Mouse (Mus musculus) kidney, adult 8-10 months (tissue): ENCODE measurements at regions not wholly inside any gene's neighbourhood (a gene's known extent, or its start where the extent isn't known, plus 50 kb on each side); places are given as distances from the start of the nearest gene placed in this dataset.

Source experiments
- DNase-seq, 2 experiments: peaks; one replicate each; pipeline ENCODE4 v3.0.0; 2022

DNA sequence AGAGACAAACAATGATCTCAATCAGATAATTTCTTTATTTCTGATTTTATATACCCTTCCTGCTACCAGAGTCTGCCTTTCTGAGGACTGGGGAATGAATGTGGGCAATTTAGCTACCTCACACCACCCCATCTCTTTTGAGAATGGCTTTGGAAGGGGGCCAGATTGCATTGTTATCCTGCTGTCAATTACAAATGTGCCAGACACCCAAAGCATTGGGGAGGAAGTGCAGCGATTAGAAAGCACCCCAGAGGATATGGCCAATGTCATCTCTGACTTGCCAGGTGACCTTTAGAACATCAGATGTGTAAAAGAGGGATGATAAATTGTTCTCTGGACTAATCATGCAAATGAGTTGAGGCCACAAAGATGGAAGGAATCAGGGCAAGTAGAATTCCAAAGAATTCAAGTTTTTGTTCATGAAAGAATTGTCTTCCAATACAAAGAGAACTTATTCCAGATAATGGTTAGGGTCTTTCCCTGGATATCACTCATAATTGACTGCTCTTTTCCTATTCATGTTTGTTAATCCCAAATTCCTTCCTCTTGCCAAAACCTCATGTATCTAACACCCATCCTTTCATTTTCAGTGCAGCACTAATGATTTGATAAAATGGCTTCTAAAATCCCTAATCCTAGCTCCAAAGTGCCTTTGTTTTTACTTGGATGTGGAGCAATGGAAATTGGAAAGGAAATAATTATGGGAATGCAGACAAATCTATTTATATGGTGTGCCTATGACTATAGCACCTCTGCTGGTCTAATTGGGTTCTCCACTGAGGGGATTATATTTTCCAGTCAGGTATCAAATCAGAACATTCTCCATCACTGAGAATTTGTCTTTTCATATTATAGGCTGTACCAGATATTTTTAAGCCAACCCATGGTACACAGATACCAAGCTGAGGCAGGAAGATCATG lies 89.1 kb upstream of the Chl1 start:
- DNase-seq = no peak

DNA sequence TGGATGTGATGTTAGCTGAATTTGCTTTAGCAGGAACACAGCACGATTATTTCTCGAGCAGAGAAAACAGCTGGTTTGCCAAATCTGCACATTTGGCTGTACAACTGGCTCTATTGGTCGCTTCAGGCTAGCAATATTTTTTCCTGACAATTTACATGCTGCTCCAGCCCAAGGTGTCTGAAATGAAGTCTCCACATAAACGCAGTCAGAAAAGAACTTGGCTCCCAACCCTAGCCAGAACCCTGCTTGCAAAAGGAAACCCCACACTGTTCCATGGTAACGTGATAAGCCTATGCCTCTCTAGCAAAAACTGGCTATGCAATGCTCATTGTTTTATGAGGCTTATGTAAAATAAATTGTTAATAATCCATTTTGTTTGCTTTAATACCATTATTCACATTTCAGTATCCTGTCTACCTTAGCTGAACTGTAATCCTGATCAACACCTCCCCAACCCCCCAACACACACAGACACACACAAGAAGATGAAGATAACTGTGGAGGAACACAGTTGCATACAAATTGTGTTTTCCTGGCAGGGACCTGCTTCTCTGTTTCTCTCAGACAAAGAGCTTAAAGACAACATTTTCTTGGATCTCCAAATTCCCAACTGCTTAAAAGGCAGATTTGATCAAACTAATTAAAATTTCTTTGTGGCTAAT lies 79.3 kb upstream of the Chl1 start:
- no peak for DNase-seq

DNA sequence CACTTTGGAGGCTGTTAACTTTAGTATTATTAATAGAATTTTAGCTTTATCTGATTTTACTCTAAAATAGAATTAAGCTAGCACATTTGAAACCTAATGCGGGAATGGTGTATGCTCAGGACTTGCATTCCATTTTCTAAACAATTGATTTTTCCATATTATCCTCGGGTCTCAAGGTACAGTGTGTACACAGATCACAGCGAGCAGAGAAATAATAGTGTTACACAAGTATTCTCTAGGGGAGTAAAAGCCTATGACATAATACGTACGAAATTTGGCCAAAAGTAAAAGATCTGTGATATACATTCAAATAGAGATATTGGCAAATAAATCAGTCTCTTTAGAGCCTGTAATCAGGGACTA lies 78.8 kb upstream of the Chl1 start:
- DNase-seq = no peak
